Mouse (Mus musculus) thymus, adult 2 months (tissue): ENCODE data around the gene Tfe3.

Source experiments
- CTCF ChIP-seq: fragments of 200-500 bp; IDR thresholded peaks from 2 replicates; pipeline ENCODE4 v1.5.1; 2012; ENCODE audit warnings: mild to moderate bottlenecking, control low read depth, low read length, moderate library complexity, borderline replicate concordance; ENCODE audit not compliant: control insufficient read depth, poor library complexity, insufficient read depth; ENCODE audit errors: extremely low read depth
- POLR2A ChIP-seq: fragments of 200-500 bp; IDR thresholded peaks from 2 replicates; pipeline ENCODE4 v1.6.1; 2012; ENCODE audit warnings: mild to moderate bottlenecking, low read length, control low read depth, moderate library complexity; ENCODE audit not compliant: control insufficient read depth, poor library complexity, insufficient read depth; ENCODE audit errors: extremely low read depth

DNA sequence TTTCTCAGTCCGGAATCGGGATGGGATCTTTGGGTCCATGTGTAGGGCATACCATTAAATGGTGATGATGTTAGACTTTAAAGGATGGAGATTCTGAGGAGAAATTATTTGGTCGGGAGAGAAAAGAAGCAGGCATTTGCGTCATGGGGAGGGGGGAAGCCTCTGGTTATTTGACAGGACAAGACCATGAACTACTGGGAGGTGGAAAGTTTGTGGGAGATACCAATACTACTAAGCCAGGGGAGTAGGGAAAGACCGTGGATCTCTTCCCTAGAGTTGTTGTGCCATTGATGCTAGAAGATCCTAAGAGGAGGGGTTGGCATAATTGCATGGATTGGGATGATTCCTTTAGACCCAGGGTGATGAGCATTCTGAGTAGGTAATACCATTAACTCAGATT, 27.9 kb downstream of the Tfe3 start:
- TF ChIP-seq CTCF, result no peak
- no peak for TF ChIP-seq POLR2A
